Comparison of ENCODE assay signal across 19 mouse cellular contexts in the genomic region with DNA sequence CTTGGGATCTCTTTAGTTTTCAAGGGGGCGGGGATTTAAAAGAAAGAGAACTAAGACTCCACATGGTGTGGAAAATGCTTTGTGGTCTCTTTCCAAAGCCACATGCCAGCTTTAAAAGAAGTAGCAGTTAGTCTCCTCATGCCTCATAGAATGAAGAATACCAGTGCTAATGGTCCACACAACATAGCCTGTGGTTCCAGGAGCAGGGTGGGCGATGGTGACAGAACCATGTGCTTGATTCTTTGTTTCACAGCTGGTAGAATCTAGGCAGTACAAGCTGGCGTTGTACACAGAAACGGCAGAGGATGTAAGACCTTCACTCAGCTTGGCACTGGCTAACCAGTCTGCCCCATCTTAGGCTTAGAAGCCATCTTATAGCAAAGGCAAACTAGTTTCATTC. TPM values are rescaled to one million over a fixed set of nuclear protein-coding genes. Genes with fewer than 3 reads are reported as not detected.
"Had no signal": no experiment of that assay in that cellular context is flagged by ENCODE, and none has a peak within 500 bp of the region (broad histone marks: within the 10 kb centered on the region; RNA-seq: fewer than 3 reads in every experiment).

No protein-coding gene starts in this region.

- ATAC-seq: liver, embryonic 12.5 days had no signal

- H3K4me2 ChIP-seq: limb, embryonic 13.5 days; liver, embryonic 12.5 days; liver, embryonic 15.5 days; lung, embryonic 15.5 days had no signal

- H3K9me3 ChIP-seq: limb, embryonic 10.5 days; limb, embryonic 13.5 days; liver, embryonic 12.5 days; liver, embryonic 15.5 days; lung, embryonic 15.5 days had no signal

- DNase-seq: kidney, adult 2 months; kidney, postnatal 25 days; layer of hippocampus, adult 9-11 months; liver; lung, adult 18-20 months; lung, postnatal 10 days; lung, postnatal 4 days; thymus, adult 18-20 months; thymus, postnatal 36 days had no signal

- H3K4me3 ChIP-seq: layer of hippocampus, adult 2 months; limb, embryonic 10.5 days; limb, embryonic 13.5 days; liver, embryonic 12.5 days; liver, embryonic 15.5 days; lung, embryonic 15.5 days had no signal

- H3K9ac ChIP-seq: limb, embryonic 13.5 days; liver, embryonic 12.5 days; liver, embryonic 15.5 days; lung, embryonic 15.5 days had no signal

- H3K27ac ChIP-seq: kidney, postnatal 0 days; layer of hippocampus, adult 2 months; limb, embryonic 10.5 days; limb, embryonic 13.5 days; liver, embryonic 12.5 days; liver, embryonic 15.5 days; lung, embryonic 15.5 days had no signal

- H3K4me1 ChIP-seq: liver, embryonic 12.5 days; liver, embryonic 15.5 days; lung, embryonic 15.5 days had no signal

- H3K36me3 ChIP-seq: limb, embryonic 10.5 days; limb, embryonic 13.5 days; liver, embryonic 12.5 days; liver, embryonic 15.5 days; lung, embryonic 15.5 days had no signal

RNA-seq across cellular contexts. Expression of a gene that starts 43.3 kb away (rescaled TPM):
- total RNA-seq: megakaryocyte progenitor cell, adult 5-6 weeks; megakaryocyte-erythroid progenitor cell, adult 5-6 weeks had no signal
- polyA plus RNA-seq: liver, embryonic 15.5 days; small intestine, adult 2 months had no signal
